Mouse (Mus musculus): Measurements from ENCODE around the gene Capn2. TPM values are rescaled to one million over a fixed set of nuclear protein-coding genes. Genes with fewer than 3 reads are reported as not detected.

The Capn2 gene
- total and polyA plus RNA-seq, 3 experiments = 10.6 to 19.3 TPM; not detected in 1

DNA sequence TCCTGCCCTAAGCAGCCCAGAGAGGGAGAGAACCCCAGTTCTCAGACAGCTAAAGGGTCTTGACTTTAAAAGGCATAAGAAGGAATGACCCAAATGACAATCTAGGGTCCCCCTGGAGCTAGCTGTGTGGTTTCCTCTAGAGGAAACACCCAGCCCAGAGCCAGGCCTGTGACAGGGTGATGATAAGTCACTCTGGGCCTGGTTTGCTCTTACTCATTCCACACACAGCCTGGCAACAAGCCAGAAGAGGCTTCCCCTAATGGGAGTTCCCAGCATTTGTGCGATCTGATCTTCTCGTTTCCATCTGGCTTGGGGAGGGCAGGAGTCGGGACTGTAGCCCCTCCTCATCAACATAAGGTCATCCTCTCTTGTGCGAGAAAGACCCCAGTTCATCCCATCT is 13.2 kb downstream of the Capn2 start (continued):
- TF ChIP-seq ZMIZ1 (IDR thresholded peaks at IDR 0.05; ENCODE audit: low read depth, low read length) = no peak
- TF ChIP-seq SIN3A (IDR thresholded peaks at IDR 0.05; ENCODE audit: low read length) = peak; percentile 90
- TF ChIP-seq TBP (IDR thresholded peaks at IDR 0.05; ENCODE audit: low read depth, low read length) = 0 out of 2 replicates have a peak, but pooled peaks have one; percentile 14
- 0 out of 2 replicates have a peak, but pooled peaks have one; percentile 8 for TF ChIP-seq MAFK (IDR thresholded peaks at IDR 0.05; ENCODE audit: borderline replicate concordance, low read depth, low read length)
- no peak for TF ChIP-seq NRF1 (IDR thresholded peaks at IDR 0.05; ENCODE audit: insufficient read depth, low read depth, low read length, poor library complexity, severe bottlenecking)
- TF ChIP-seq UBTF (IDR thresholded peaks at IDR 0.05; ENCODE audit: borderline replicate concordance, insufficient read depth, low read depth, low read length) = no peak
- TF ChIP-seq POLR2AphosphoS5 (IDR thresholded peaks at IDR 0.05; ENCODE audit: borderline replicate concordance, low read depth, low read length) = no peak
- TF ChIP-seq ZC3H11A (IDR thresholded peaks at IDR 0.05; ENCODE audit: low read depth, low read length) = no peak
- TF ChIP-seq EP300 (IDR thresholded peaks at IDR 0.05; ENCODE audit: low read depth in 1 of 2, low read length in 2 of 2) = peak; percentile 92 to 93
- TF ChIP-seq TCF12 (IDR thresholded peaks at IDR 0.05; ENCODE audit: low read depth, low read length) = peak; percentile 89
- peak; percentile 68 for TF ChIP-seq RCOR1 (IDR thresholded peaks at IDR 0.05; ENCODE audit: low read depth, low read length)
- peak; percentile 83 for TF ChIP-seq MAZ (IDR thresholded peaks at IDR 0.05; ENCODE audit: low read depth, low read length)
- 0 out of 2 replicates have a peak, but pooled peaks have one; percentile 51 for TF ChIP-seq JUND (IDR thresholded peaks at IDR 0.05; ENCODE audit: low read depth, low read length)

DNA sequence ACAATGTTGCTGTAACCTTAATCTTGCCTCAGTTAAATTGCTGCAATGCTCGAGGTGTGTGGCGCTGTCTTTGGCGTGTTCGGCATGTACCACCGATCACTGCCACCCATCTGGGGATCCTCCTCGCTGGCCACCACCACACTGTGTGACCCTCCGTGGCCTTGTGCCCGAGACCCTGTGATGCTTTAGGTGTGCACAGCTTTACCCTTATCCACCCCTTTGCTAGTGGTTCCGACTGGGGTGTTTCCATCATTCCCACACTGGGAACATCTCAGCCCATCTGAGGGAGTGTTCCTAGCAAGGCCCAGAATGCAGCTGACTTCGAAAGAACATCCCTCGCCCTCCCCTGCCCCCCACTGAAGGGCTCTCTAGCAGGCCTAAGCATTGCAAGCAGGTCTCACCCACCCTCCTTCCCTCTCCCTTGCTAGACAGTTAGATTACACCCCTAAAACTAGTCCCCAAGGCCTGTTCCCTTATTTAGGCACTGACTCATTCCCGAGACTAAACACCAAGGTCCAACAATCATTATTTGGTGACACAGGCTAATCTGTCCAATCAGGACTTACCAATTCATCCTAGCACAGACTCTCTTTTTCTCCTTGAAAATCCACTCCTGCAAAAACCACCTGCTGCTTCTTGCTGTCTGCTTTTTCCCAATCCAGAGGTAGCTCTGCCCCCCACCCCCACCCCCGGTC is 14.1 kb downstream of the Capn2 start:
- H3K27me3 ChIP-seq (ENCODE audit: control insufficient read depth in 1 of 2, insufficient read depth in 2 of 2, low read length in 2 of 2) = no peaks in the 10 kb centered on the region
- no peak overlapping the region for H3K4me3 ChIP-seq (ENCODE audit: control insufficient read depth in 1 of 2, insufficient read depth in 1 of 2, low read depth in 2 of 2, low read length in 2 of 2)
- H3K4me1 ChIP-seq (ENCODE audit: control insufficient read depth in 1 of 2, insufficient read depth in 2 of 2, low read length in 2 of 2) = peaks cover 28 to 42% of the 10 kb centered on the region in 2 experiments
- TF ChIP-seq NRF1 (IDR thresholded peaks at IDR 0.05; ENCODE audit: insufficient read depth, low read depth, low read length, poor library complexity, severe bottlenecking) (no peak), TAL1 (IDR thresholded peaks at IDR 0.05; ENCODE audit: low read length) (no peak), ZNF384 (IDR thresholded peaks at IDR 0.05; ENCODE audit: low read depth, low read length) (no peak), POLR2A (IDR thresholded peaks at IDR 0.05; ENCODE audit: control insufficient read depth in 1 of 2, insufficient read depth in 1 of 2, low read depth in 1 of 2, low read length in 2 of 2, poor library complexity in 1 of 2) (no peak), EP300 (IDR thresholded peaks at IDR 0.05; ENCODE audit: low read depth in 1 of 2, low read length in 2 of 2) (no peak), MYC (IDR thresholded peaks at IDR 0.05; ENCODE audit: low read depth, low read length) (no peak), USF1 (IDR thresholded peaks at IDR 0.05; ENCODE audit: low read depth, low read length) (no peak), ZC3H11A (IDR thresholded peaks at IDR 0.05; ENCODE audit: low read depth, low read length) (no peak), RAD21 (IDR thresholded peaks at IDR 0.05; ENCODE audit: low read depth, low read length) (no peak), MEF2A (IDR thresholded peaks at IDR 0.05; ENCODE audit: extremely low read depth, insufficient replicate concordance, low read depth, low read length, poor library complexity, severe bottlenecking) (no peak)
- peaks cover 0 to 41% of the 10 kb centered on the region in 2 experiments; a peak in 2 of 4 replicates for H3K36me3 ChIP-seq (ENCODE audit: control insufficient read depth in 1 of 2, insufficient read depth in 2 of 2, low read length in 2 of 2)
- H3K9ac ChIP-seq (ENCODE audit: control insufficient read depth, low read depth, low read length, poor library complexity, severe bottlenecking) = peak overlapping the region; percentile 16; the same call in 1 of the 2 replicates
- H3K27ac ChIP-seq (ENCODE audit: control insufficient read depth, low read depth, low read length) = peak overlapping the region; percentile 81
- peak; percentile 52 for DNase-seq (ENCODE audit: low read depth, low spot score)
- no peaks in the 10 kb centered on the region for H3K9me3 ChIP-seq (replicated peaks; ENCODE audit: insufficient read depth, low read length)
- H3K79me2 ChIP-seq (ENCODE audit: control insufficient read depth, insufficient read depth, low read length, poor library complexity) = no peaks in the 10 kb centered on the region

Measured in MEL (cell line).